Mouse (Mus musculus): ENCODE data around the gene Pskh1. TPM values are rescaled to one million over a fixed set of nuclear protein-coding genes. Genes with fewer than 3 reads are reported as not detected.

Gene Pskh1
- polyA plus RNA-seq, 1 experiment from 2014 or later: 18.3 TPM

DNA sequence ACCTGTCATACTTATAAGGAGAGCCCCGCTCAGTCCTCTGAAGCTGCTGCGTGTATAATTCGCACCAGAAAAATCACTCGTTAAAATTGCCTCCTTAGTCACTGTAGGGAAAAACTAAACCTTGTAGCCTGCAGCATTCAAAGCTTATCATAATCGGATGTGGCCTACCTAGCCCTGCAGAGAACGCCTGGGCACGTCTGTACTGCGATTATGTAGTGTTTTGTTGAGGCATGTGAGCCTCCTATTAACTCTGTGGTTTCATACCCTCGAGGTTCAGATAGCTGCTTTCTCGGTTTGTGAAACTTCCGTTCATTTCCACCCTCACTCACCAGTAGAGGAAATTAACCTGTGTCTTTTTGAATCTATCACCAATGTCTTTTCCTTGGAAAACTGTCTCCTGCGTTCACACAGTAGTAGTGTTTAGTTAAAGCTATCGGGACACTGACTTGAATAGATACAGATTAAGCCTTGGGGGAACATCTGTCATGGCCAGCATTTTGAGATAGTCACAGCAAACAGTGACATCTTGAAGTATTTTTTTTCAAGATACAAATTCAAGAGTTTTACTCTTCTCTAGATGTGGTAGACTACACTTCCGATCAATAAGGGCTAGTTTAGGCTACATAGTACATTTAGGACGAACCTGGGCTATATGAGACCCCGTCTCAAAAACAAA is 838 bp downstream of the Pskh1 start:
- peak overlapping the region; percentile 95 for H3K9ac ChIP-seq
- H3K4me2 ChIP-seq: peak overlapping the region; percentile 91
- peaks cover 10% of the 10 kb centered on the region for H3K4me1 ChIP-seq
- peak overlapping the region; percentile 92 for H3K4me3 ChIP-seq (replicated peaks)
- WGBS: 39% methylated on average over 16 of the region's 16 CpGs
- no peaks in the 10 kb centered on the region for H3K27me3 ChIP-seq
- no peaks in the 10 kb centered on the region for H3K36me3 ChIP-seq (replicated peaks)
- H3K27ac ChIP-seq: peak overlapping the region; percentile 86
- ATAC-seq (ENCODE audit: low FRiP score): no peak
- H3K9me3 ChIP-seq: no peaks in the 10 kb centered on the region

DNA sequence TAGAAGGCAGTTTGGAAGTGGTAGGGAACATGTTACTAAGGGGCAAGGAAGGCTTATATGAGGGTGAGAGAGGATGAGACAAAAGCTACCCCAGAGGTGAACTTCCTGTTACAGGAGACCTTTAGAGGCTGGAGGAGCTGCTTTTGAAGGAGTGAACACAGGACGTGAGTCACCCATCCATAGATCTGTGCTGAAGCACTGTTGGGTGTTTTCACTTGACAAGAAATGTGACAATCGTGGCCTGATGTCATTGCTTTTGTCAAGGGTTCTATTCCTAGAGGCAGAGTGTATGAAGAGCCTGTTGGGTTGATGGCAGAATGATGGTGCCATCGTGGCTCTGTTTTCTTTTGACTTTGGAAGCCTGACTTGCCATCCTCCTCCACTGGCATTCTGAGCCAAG is 19.1 kb downstream of the Pskh1 start:
- H3K9ac ChIP-seq: no peak overlapping the region
- no peak overlapping the region for H3K4me2 ChIP-seq
- no peaks in the 10 kb centered on the region for H3K4me1 ChIP-seq
- no peaks in the 10 kb centered on the region for H3K27me3 ChIP-seq
- no peak overlapping the region for H3K27ac ChIP-seq
- peaks cover 20% of the 10 kb centered on the region for H3K36me3 ChIP-seq (replicated peaks)
- no peaks in the 10 kb centered on the region for H3K9me3 ChIP-seq
- WGBS: 93% methylated on average over 3 of the region's 3 CpGs
- no peak overlapping the region for H3K4me3 ChIP-seq (replicated peaks)
- no peak for ATAC-seq (ENCODE audit: low FRiP score)

DNA sequence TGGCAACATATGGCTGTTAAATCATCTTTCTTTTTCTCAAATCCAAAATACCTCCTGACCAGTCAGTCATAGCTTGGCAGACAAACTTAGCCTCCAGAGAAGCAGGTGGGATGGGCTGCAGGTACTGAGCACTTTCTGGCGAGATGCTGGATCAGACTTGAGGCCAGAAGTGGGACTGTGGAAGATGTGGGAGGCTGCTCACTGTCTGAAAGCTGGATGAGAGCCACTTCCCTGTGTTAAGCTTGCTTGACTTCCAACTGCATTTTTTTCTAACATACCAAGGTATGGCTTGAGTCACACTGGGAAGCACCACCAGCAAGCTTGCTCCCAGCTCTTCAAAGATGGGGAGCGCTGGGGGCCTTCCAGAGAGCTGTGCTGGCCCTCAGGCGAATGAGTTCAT is 24.9 kb downstream of the Pskh1 start:
- peaks cover 7% of the 10 kb centered on the region for H3K36me3 ChIP-seq (replicated peaks)
- ATAC-seq (ENCODE audit: low FRiP score): no peak
- no peaks in the 10 kb centered on the region for H3K27me3 ChIP-seq
- no peak overlapping the region for H3K4me3 ChIP-seq (replicated peaks)
- peaks cover 1% of the 10 kb centered on the region; the same call in 1 of the 2 replicates for H3K4me1 ChIP-seq
- H3K27ac ChIP-seq: no peak overlapping the region
- H3K9ac ChIP-seq: no peak overlapping the region
- WGBS: 72% methylated on average over 3 of the region's 3 CpGs
- H3K9me3 ChIP-seq: no peaks in the 10 kb centered on the region
- H3K4me2 ChIP-seq: no peak overlapping the region

DNA sequence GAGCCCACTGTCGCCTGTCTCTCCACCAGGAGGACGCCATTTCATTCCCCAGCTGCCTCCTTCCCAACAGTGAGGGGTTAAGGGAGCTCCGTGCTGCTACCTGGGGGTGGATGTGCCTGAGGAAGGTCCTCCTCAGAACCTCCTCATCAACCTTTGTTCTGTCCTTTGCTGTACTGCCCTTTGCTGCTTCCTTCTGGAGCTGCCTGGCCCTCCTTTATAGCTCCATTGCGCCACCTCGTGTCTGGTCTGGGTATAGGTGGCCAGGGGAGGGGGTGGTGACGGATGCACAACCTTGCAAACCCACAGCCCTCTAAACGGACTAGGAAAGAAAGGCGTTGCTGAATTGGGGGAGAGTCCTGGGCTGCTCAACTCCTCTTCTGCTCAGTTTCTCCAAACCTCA is 30.4 kb downstream of the Pskh1 start:
- Histone ChIP-seq H3K36me3 (replicated peaks) (peaks cover 15% of the 10 kb centered on the region), H3K4me3 (replicated peaks) (no peak overlapping the region), H3K27me3 (no peaks in the 10 kb centered on the region), H3K9ac (peak overlapping the region; percentile 45), H3K27ac (peak overlapping the region; percentile 53; the same call in 1 of the 2 replicates), H3K4me2 (no peak overlapping the region; the same call in 1 of the 2 replicates), H3K9me3 (no peaks in the 10 kb centered on the region), H3K4me1 (peaks cover 6% of the 10 kb centered on the region)
- WGBS: 12% methylated on average over 8 of the region's 8 CpGs
- ATAC-seq (ENCODE audit: low FRiP score): peak; percentile 74

DNA sequence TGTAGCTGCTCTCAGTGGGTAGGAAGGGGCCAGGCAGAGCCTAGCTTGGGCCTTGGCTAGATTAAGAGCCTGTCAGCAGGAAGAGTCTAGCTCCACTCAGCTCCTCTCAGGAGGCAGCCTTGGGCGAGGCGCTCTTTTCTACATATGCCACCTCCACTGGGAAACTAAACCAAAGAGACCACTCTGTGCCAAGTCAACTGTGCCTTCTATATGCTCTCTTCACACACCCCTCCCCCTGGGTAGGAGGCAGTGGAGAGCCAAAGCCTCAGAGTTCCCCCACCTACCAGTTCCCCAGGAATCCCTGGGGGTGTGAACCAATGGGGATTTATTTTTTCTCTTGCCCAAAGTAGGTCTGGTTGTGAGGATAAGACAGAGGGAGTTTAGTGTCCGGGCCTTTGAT is 31.0 kb downstream of the Pskh1 start:
- Histone ChIP-seq H3K4me2 (no peak overlapping the region), H3K4me1 (peaks cover 13% of the 10 kb centered on the region), H3K4me3 (replicated peaks) (no peak overlapping the region), H3K27ac (no peak overlapping the region), H3K27me3 (no peaks in the 10 kb centered on the region), H3K9ac (no peak overlapping the region), H3K9me3 (no peaks in the 10 kb centered on the region), H3K36me3 (replicated peaks) (peaks cover 15% of the 10 kb centered on the region)
- 89% methylated on average over 3 of the region's 3 CpGs for WGBS
- no peak for ATAC-seq (ENCODE audit: low FRiP score)

DNA sequence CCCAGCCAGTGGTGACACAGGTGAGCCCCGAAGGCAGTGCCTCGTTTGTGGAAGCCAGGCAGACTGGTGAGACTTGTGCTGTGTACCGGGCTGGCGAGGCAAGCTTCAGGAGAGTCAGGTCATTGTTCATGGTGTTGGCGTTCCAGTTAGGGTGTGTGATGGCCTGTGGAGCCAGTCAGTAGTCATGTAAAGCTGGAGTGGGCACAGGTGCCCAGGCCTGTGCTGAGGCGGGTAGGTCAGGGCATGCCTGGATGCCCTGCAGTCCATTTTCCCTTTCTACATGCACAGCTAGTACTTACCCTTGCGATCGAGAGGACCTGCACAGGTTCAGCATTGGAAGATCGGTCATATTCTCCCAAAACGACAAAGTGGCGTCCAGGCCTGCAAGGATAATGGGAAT is 32.3 kb downstream of the Pskh1 start:
- ATAC-seq (ENCODE audit: low FRiP score): no peak
- no peak overlapping the region for H3K27ac ChIP-seq
- H3K27me3 ChIP-seq: no peaks in the 10 kb centered on the region
- H3K9me3 ChIP-seq: no peaks in the 10 kb centered on the region
- 87% methylated on average over 11 of the region's 11 CpGs for WGBS
- no peak overlapping the region for H3K4me2 ChIP-seq
- H3K4me3 ChIP-seq (replicated peaks): no peak overlapping the region
- peaks cover 19% of the 10 kb centered on the region for H3K4me1 ChIP-seq
- H3K9ac ChIP-seq: no peak overlapping the region
- peaks cover 15% of the 10 kb centered on the region for H3K36me3 ChIP-seq (replicated peaks)

DNA sequence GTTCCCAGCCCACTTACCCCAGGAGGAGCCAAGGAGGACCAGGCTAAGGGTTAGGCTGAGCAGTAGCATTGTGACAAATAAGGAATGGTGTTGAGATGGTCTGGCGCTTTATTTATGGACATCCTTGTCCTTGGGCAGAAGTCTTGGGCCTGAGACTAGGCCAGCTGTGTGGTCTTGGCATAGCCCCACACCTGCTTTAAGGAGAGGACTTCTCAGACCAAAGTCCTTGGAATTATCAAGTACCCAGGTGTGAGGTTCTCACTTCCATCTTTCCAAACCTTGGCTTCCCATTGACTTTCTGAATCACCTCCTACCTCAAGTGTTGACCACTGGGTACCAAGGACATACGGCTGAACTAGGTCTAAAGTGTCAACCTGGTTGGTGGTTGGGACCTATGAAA is 33.5 kb downstream of the Pskh1 start, which contains the start of gene Ctrl:
Ctrl (minus strand) TSS at position 101 of the 400 bp plus-strand sequence.
- Histone ChIP-seq H3K27ac (no peak within 1 kb of the TSS), H3K4me3 (replicated peaks) (no peak within 1 kb of the TSS), H3K36me3 (replicated peaks) (peaks cover 15% of the 10 kb centered on the region), H3K4me2 (no peak within 1 kb of the TSS), H3K4me1 (peaks cover 28% of the 10 kb centered on the region), H3K27me3 (no peaks in the 10 kb centered on the region), H3K9me3 (no peaks in the 10 kb centered on the region), H3K9ac (peak within 1 kb of the TSS; percentile 21; the same call in 1 of the 2 replicates)
- 95% methylated on average over 2 of the region's 2 CpGs for WGBS
- no peak for ATAC-seq (ENCODE audit: low FRiP score)

DNA sequence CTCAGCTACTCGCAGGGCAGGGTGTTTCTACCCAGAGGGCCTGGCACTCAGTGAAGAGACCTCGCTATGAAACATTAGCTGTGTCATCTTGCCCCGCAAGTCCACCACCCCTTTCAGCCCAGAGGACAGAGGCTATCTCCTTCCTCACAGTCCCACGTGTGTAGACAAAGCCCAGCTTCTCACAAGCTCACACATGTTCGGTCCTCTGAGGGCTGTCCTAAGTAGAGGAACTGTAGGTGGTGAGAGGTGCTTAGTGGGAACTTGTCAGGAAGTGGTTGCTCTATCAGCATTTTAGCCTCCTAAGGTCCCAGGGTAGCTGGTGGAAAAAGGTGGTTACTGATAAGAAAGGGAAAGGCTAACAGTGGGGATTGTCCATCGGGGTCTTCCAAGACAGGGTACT is 34.9 kb downstream of the Pskh1 start:
- no peak overlapping the region for H3K27ac ChIP-seq
- ATAC-seq (ENCODE audit: low FRiP score): no peak
- H3K36me3 ChIP-seq (replicated peaks): 0 out of 2 replicates have a peak, but pooled peaks cover 10% of the 10 kb centered on the region
- no peak overlapping the region for H3K9ac ChIP-seq
- H3K27me3 ChIP-seq: no peaks in the 10 kb centered on the region
- no peaks in the 10 kb centered on the region for H3K9me3 ChIP-seq
- 89% methylated on average over 6 of the region's 6 CpGs for WGBS
- no peak overlapping the region for H3K4me3 ChIP-seq (replicated peaks)
- peaks cover 27% of the 10 kb centered on the region for H3K4me1 ChIP-seq
- H3K4me2 ChIP-seq: no peak overlapping the region

DNA sequence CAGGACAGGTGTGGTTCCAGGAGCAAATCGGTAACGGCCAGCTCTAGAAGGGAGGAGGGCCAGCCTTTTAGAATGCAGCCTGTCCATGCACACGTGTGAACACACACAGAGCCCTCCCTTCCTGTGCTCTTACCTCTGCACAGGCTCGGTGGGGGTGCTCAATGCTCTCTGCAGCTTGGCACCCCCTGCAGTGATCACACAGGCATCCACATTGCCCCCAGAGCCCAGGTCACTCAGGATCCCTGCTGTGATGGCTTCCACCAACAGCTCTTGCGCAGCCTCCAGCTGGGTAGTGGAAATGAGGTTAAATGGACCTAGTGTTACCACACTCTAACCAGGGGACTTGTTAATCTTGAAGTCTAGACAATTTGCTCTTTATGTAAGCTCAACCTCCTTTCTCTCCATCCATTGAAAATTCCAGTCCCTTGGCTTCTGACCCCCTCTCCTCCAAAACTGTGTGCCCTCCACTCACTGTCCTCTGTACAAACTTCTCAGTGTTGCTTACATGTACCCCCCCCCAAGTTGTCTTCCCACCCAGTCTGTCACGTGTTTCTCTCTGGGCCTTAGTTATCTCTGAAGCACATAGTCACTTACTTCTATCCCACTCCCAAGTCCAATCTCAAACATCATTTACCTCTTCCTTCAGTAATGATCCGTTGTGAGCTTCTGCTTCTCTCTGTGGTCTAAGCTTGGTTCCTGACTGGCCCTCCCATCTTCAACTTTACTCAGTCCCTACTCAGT is 35.8 kb downstream of the Pskh1 start:
- Histone ChIP-seq H3K27ac (0 out of 2 replicates have a peak overlapping the region, but pooled peaks have one; percentile 79), H3K4me2 (peak overlapping the region; percentile 99), H3K9me3 (no peaks in the 10 kb centered on the region), H3K4me3 (replicated peaks) (peak overlapping the region; percentile 71), H3K9ac (peak overlapping the region; percentile 80), H3K36me3 (replicated peaks) (0 out of 2 replicates have a peak, but pooled peaks cover 10% of the 10 kb centered on the region), H3K27me3 (no peaks in the 10 kb centered on the region), H3K4me1 (peaks cover 22% of the 10 kb centered on the region)
- ATAC-seq (ENCODE audit: low FRiP score): no peak
- WGBS: 30% methylated on average over 7 of the region's 7 CpGs

DNA sequence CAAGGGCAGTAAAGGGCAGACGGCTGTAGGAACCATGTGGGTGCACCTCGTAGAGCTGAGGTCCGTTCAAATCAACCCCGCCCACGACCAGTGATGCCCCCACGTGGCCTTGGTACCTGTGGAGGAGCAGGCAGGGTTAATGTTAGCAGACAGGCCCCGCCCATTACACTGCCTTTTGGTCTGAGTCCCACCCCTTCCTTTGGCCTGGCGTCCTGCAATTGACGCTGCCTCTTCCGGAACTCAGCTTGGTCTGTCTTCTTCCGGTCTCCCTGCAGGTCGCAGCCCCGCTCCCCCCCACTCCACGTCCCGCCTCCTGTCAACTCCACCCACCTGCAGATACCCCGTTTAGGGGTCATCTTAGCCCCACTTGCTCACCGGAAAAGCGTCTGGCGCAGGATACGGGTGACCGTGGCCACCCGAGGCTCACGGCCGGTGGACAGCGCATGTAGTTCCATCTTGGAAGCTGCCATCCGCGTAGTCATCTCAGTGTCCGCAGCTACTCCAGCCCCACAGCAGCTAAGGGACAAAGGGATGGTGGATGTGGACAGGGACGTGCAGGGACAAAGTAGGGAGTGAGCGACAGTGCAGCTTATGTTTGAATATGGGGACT is 36.7 kb downstream of the Pskh1 start:
- peak overlapping the region; percentile 79 for H3K27ac ChIP-seq
- no peaks in the 10 kb centered on the region for H3K27me3 ChIP-seq
- 0% methylated on average over 30 of the region's 30 CpGs for WGBS
- H3K4me3 ChIP-seq (replicated peaks): peak overlapping the region; percentile 71
- ATAC-seq (ENCODE audit: low FRiP score): peak; percentile 90
- H3K9me3 ChIP-seq: no peaks in the 10 kb centered on the region
- peak overlapping the region; percentile 80 for H3K9ac ChIP-seq
- peaks cover 22% of the 10 kb centered on the region for H3K4me1 ChIP-seq
- H3K36me3 ChIP-seq (replicated peaks): 0 out of 2 replicates have a peak, but pooled peaks cover 7% of the 10 kb centered on the region
- peak overlapping the region; percentile 99 for H3K4me2 ChIP-seq

DNA sequence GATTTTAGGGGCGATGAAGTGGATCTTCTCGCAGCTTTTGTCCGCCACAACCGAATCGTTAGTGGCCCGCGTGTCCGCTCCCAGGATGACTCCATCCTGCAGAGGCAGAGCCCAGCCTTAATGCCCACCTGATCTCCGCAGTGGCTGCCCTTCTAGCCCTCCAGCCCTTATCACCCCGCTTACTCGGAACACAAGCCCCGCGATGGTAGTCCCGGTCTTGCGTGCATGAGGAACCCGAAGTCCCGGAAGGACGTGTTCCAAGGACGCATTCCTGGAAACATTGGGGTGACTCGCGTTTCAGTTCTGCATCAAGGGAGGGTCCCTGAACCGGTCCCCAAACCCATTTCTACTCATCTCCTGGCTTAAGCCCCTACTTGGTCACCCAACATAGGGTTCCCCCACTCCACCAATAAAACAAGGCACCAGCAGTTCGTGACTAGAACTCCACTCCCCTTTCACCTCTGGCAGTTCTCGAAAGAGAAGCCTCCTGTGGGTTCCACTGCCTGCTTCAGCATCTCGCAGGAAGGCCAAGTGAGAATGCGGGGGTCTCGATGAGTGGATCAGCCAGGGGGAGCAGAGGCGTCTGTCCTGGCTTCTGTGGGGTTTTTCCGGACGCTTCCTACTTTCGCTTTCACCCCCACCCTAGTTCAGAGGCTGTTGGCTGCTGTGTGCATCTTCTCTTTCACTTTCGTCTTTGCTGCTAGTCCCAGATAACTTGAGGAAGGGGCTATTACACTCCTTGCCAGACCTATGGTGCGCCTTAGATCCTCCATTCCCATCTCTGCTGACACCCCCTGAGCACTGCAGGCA is 37.5 kb downstream of the Pskh1 start:
- 3% methylated on average over 33 of the region's 33 CpGs for WGBS
- H3K27me3 ChIP-seq: no peaks in the 10 kb centered on the region

DNA sequence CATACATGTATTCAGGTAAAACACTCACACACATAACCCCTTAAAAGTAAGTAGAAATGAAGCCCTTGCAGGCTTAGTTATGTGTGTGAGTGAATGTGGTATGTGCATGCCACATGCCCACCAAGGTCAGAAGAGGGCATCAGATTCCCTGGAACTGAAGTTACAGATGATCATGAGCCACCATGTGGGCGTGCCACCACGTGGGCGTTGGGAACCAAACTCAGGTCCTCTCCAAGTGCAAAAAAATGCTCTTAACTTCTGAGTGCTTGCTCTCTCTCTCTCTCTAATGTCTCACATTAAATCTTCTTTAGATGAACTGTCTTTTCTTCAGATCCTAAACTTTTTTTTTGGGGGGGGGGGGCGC is 38.0 kb downstream of the Pskh1 start, which contains the start of gene Psmb10:
Psmb10 (minus strand) TSS at position 139 of the 364 bp plus-strand sequence.
- Histone ChIP-seq H3K36me3 (replicated peaks) (no peaks in the 10 kb centered on the region), H3K27ac (peak within 1 kb of the TSS; percentile 79), H3K4me2 (peak within 1 kb of the TSS; percentile 99), H3K4me1 (peaks cover 22% of the 10 kb centered on the region), H3K9ac (peak within 1 kb of the TSS; percentile 80), H3K9me3 (no peaks in the 10 kb centered on the region), H3K27me3 (no peaks in the 10 kb centered on the region), H3K4me3 (replicated peaks) (peak within 1 kb of the TSS; percentile 71)
- no peak for ATAC-seq (ENCODE audit: low FRiP score)
- whole genome bisulfite sequencing: 44% methylated on average over 4 of the region's 4 CpGs

More for the DNA sequence above, 37.5 kb downstream of the Pskh1 start:
- no peaks in the 10 kb centered on the region for H3K9me3 ChIP-seq
- ATAC-seq (ENCODE audit: low FRiP score): peak; percentile 28
- H3K4me1 ChIP-seq: peaks cover 22% of the 10 kb centered on the region
- peak overlapping the region; percentile 79 for H3K27ac ChIP-seq
- H3K4me2 ChIP-seq: peak overlapping the region; percentile 99
- H3K9ac ChIP-seq: peak overlapping the region; percentile 80
- no peaks in the 10 kb centered on the region for H3K36me3 ChIP-seq (replicated peaks)
- peak overlapping the region; percentile 71 for H3K4me3 ChIP-seq (replicated peaks)
